Mouse (Mus musculus) urinary bladder, postnatal 4 days (tissue): ENCODE data around the gene Blvrb.
"Not testable (repeated sequence)": the region's sequence is repeated elsewhere in the genome, so short reads cannot be mapped to it uniquely, and the experiment has no call there.

Experiments
- DNase-seq, 2 experiments: peaks; one replicate each; pipeline ENCODE4 v3.0.0; 2021 to 2022; ENCODE audit warnings: low spot score in 2 of 2

Blvrb gene

DNA sequence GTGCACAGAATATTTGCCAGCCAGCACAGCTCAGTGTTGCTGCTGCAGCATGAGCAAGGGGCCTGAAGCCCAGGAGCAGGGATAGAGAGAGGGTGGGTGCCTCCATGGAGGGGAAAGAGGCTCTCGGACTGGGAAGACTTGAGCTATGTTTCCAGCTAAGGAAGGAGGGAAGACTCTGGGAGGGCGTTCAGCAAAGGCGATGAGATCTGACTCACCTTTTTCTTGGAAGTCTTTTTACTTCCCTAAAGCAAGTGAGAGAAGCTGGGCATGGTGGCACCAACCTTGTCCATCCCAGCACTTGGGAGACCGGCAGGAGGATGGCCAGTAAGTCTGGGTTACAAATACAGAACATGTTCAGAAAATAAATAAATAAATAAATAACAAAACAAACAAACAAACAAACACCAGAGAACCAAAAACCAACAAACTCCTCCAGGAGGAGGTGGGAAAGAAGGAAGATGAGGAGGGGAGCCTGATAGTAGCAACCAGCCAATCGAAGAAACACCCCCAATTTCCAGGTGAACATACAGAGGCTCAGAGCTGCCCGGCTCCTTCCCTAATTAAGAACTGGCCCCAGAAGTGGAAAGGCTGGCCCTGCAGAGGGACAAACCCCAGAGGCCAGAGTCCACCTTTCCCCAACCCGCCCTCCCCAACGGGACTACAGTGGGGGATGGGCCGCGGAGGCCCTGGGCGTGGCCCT lies 33.3 kb downstream of the Blvrb start:
- no peak for DNase-seq

GRCm38 (mm10) chr7:27481627-27481969 lies 33.8 kb downstream of the Blvrb start:
- peak; percentile 90 to 93 for DNase-seq

DNA sequence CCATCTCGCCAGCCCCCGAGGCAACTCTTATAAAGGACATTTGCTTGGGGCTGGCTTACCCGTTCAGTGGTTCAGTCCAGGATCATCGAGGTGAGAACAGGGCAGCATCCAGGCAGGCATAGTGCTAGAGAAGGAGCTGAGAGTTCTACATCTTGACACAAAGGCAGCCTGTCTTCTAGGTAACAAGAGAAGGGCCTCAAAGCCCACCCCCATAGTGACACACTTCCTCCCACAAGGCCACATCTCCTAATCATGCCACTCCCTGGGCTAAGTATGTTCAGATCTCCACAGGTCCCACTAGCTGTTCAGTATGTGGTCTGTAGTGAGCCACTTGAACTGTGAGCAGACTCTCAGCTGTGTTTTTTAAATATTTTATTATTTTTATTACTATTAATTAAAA lies 36.1 kb downstream of the Blvrb start:
- no peak for DNase-seq

GRCm38 (mm10) chr7:27486102-27486769 lies 38.5 kb downstream of the Blvrb start:
- DNase-seq, result no peak

DNA sequence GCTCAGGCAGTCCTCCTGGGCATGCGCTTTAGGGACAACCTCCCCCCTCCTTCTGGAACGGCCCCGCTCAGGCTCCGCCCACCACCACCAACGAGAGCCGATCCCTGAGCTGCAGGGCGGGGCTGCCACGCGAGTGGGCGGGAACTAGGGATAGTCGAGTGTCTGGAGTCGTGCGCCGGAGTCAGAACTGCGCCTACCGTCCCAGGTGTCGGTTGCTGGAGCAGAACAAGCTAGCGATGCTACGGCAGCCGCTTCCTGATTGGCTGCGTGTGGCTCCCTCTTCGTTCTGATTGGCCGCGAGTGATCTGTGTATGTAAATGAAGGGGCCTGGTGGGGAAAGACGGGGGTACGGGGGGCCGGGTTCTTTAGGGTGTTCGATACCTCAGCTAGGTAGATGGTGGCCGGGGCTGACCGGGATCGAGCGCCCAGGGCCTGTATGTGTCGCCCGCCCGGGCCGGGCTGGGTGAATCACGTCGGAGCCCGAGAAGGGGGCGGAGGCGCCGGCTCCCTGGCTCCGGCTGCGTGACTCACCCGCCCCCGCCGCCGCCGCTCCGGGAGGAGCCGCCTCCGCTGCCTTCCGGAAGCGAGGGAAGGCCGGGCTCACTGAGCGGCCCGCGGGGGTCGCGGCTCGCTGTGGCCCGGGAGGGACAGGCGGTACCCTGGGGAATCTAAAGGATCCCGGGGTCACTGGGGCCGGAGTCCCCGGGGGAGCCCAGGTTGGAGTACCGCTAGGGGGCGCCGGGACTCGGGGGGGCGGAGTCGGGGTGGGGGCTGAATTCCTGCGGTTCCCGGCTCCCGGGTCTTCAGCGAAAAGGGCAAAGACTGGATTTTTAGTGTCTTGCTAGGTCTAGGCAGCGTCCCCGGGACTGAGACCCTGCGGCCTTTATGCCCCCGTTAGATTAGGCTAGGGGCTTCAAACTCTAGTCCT lies 39.3 kb downstream of the Blvrb start, which contains the start of gene Sertad1:
TSS of gene Sertad1 (plus strand) at position 141 of the 928 bp plus-strand sequence.
- DNase-seq, result peak; percentile 99 to 100

- DNase-seq, result peak in 1 of 2 experiments; percentile 78
These were observed 40.0 kb downstream of the Blvrb start for GRCm38 (mm10) chr7:27487740-27488268.

- DNase-seq, result no peak
These were observed 41.6 kb downstream of the Blvrb start for GRCm38 (mm10) chr7:27489270-27489869.

- DNase-seq, result no peak
These were observed 42.4 kb downstream of the Blvrb start for GRCm38 (mm10) chr7:27490227-27490542.

- DNase-seq, result peak; percentile 94 to 95
These were observed 43.0 kb downstream of the Blvrb start for GRCm38 (mm10) chr7:27490543-27491329.

DNA sequence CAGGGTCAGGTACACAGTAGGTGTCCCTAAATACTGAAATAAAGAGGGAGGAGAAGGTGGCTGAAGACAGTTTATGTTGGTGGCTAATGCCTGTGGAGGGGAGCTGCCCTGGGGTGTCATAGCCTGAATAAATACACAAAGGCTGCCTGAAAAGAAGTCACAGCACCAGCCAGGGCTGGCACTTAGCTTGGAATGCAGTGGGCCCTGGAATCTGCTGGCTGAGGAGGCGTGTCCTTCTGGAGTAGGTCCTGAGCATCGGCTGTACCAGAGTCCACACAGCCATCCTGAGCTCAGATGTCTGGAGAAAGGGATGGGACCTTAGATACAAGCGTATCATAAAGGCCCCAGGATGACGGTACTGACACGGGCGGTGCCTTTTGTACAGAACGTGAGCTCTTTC lies 44.1 kb downstream of the Blvrb start:
- DNase-seq, result no peak

- no peak for DNase-seq
These were observed 45.2 kb downstream of the Blvrb start for GRCm38 (mm10) chr7:27493022-27493421.

DNA sequence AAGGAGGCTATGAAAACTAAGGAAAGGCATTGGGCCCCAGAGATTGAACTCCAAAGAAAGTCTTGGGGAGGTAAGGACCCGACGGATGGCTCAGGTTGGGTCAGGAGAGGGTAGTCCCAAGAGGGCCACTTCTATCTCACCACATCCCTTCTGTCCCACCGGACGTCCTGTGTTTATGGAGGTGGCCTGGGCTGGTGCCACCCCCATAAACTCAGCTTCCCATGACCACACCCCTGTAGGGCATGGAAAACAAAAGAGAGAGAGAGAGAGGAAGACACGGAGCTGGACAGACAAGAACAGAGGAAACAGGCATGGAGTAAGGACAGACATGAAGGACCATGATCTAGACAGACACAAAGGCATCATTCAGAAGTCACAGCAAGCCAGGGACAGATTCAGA lies 45.7 kb downstream of the Blvrb start:
- DNase-seq, result no peak

DNA sequence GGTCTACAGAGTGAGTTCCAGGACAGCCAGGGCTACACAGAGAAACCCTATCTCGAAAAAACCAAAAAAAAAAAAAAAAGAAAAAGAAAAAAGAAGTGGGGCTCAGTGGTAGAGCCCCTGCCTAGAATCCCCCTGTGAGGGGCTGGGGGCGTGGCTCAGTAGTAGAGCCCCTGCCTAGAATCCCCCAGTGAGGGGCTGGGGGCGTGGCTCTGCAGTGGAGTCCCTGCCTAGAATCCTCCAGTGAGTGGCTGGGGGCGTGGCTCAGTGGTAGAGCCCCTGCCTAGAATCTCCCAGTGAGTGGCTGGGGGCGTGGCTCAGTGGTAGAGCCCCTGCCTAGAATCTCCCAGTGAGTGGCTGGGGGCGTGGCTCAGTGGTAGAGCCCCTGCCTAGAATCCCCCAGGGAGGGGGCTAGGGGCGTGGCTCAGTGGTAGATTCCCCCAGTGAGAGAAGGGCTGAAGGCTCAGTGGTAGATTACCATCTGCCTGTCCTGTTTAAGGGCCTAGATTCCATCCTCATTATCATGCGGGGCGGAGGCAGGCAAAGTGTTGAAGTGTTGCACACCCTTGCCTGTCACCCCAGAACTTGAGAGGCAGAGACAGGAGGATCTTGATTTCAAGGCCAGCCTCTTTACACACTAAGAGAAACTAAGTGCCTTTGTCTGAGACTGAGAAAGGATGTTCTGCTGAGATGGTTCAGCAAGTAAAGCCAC lies 47.0 kb downstream of the Blvrb start:
- DNase-seq, result not testable (repeated sequence)

GRCm38 (mm10) chr7:27499036-27499435 lies 51.3 kb downstream of the Blvrb start, which contains the start of gene Prx:
Gene Prx, plus strand, starts transcription at chr7:27499324.
- DNase-seq, result no peak

DNA sequence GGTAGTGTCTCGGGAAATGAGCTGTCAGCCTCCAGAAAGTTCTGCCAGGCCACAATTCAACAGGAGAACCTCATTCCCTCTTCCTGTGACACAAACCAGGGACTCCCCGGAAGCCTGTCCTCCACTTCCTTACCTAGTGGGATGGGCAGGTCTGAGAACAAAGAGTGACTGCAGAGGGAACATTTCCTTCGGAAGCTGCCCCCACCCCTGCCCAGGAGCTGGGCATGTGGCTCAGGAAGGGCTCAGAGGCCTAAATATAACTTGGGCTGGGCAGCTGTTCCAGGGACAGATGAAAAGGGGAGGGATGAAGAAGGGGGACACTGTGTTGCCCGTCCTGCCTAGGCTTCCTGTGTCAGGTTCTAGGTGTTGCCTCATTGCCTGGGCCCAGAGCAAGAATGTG lies 53.8 kb downstream of the Blvrb start:
- DNase-seq, result no peak

- no peak for DNase-seq
These were observed 59.1 kb downstream of the Blvrb start for GRCm38 (mm10) chr7:27506765-27507370.

- DNase-seq, result peak; percentile 99 to 100
These were observed 60.2 kb downstream of the Blvrb start for GRCm38 (mm10) chr7:27507711-27508647.

DNA sequence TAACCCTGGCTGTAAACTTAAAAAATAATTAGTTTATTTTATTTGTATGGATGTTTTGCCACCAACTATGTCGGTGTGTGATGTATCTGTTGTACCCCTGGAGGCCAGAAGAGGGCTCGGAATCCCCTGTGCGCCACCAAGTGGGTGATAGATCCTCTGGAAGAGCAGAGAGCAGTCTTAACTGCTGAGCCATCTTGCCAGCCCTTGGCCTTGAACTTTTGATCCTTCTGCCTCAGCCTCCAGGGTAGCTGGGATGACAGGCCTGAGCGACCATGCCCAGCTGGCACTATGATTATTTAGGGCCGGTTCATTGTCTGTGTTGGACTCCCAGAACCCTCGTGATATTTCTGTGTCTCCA lies 60.8 kb downstream of the Blvrb start:
- DNase-seq, result peak in 1 of 2 experiments; percentile 59

DNA sequence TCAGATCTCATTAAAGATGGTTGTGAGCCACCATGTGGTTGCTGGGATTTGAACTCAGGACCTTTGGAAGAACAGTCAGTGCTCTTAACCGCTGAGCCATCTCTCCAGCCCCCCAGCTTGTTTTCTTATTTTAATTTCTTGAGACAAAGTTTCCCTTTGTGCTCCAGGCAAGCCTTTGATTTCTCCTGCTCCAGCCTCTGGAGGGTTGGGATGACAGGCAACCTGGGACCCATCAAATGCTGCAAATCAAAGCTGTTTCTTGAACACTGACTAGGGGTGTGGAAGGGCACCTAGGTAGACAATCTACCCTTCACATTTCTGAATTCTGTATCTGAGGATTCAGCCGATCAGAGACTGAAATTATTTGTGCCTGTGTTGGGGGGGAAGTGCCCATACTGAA lies 63.0 kb downstream of the Blvrb start:
- no peak for DNase-seq
